Mouse (Mus musculus): ENCODE measurements around the gene Apobec4. TPM values are rescaled to one million over a fixed set of nuclear protein-coding genes. Genes with fewer than 3 reads are reported as not detected.

Apobec4 gene
- polyA plus RNA-seq, 1 experiment from 2014 or later = not detected

DNA sequence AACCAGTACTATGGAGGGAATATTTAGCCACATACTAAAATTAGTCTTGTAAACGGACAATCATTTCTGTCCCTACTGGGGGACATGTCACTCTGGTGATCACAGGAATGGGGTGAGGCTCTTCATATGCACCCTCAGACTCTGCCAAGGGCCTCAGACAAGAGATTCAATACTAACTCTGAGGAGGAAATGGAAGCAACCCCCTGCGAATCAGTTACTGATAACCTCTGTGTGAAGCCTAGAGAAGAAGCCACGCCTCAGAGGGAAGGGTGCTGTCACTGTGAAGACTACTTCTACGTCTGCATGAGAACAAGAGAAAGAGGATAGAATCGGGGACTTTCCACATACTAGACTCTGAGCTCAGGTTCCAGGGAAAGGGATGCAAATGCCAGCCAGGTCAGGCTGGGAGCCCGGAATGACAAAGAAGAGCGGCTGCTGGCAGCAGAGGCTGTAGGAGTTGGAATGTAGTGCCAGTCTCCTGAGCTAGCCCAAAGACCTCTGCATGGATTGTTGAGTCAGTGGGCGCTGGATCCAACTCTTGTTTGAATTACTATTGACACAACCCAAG is 45.4 kb downstream of the Apobec4 start:
- H3K27ac ChIP-seq (replicated peaks) = no peak overlapping the region
- H3K4me3 ChIP-seq = no peak overlapping the region
- H3K9me3 ChIP-seq = no peaks in the 10 kb centered on the region
- H3K36me3 ChIP-seq = no peaks in the 10 kb centered on the region
- 82% methylated on average over 8 of the region's 8 CpGs for WGBS
- no peak for ATAC-seq (ENCODE audit: low read depth)
- H3K4me2 ChIP-seq = no peak overlapping the region
- H3K4me1 ChIP-seq (replicated peaks) = peaks cover 28% of the 10 kb centered on the region
- H3K9ac ChIP-seq = no peak overlapping the region
- no peaks in the 10 kb centered on the region for H3K27me3 ChIP-seq

- Histone ChIP-seq H3K9me3 (no peaks in the 10 kb centered on the region), H3K27me3 (no peaks in the 10 kb centered on the region), H3K4me3 (no peak overlapping the region), H3K36me3 (no peaks in the 10 kb centered on the region), H3K9ac (no peak overlapping the region), H3K27ac (replicated peaks) (no peak overlapping the region), H3K4me2 (no peak overlapping the region), H3K4me1 (replicated peaks) (peaks cover 20% of the 10 kb centered on the region)
- WGBS = 88% methylated on average over 8 of the region's 8 CpGs
- ATAC-seq (ENCODE audit: low read depth) = no peak
Measured at GRCm38 (mm10) chr1:152796683-152797263, 46.4 kb downstream of the Apobec4 start.

DNA sequence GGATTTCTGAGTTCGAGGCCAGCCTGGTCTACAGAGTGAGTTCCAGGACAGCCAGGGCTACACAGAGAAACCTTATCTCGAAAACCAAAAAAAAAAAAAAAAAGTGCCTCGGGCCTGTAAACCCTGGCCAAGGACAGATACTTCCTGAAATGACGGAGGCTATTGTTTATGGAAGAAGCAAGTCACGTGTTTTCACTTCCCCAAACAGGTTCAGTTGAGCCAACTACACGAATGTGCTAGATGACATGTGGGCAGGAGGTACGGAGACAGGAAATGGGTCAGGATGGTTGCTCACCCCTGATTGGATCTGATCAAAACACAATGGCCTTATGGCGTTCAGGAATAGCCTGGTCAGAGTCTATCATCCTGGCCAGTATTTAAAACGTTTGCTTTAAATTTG is 47.8 kb downstream of the Apobec4 start:
- ATAC-seq (ENCODE audit: low read depth) = no peak
- H3K4me2 ChIP-seq = no peak overlapping the region
- WGBS = 80% methylated on average over 9 of the region's 9 CpGs

DNA sequence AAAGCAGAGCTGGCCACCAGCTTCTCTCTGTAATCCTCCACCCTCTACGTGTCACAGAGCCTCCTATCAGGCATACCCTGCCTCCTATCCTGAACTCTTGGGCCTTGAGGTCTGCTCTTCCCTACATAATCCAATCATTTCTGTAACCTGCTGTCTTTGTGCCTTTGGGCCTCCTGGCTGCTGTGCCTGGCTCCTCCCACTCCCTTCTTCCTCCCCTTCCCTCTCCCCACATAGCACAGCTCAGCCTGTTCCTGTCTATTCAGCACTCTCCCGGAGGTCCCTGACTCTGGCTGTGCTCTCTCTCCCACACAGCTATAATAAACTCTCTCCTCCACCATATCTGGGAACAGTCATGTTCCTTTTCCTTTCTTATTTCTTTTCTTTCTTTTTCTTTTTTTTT is 49.5 kb downstream of the Apobec4 start, which contains the start of gene Ncf2:
Ncf2 (plus strand) TSS at position 298 of the 400 bp plus-strand sequence.
- no peak within 1 kb of the TSS for H3K4me3 ChIP-seq
- WGBS = 6% methylated on average over 2 of the region's 2 CpGs
- ATAC-seq (ENCODE audit: low read depth) = peak; percentile 92
- no peak within 1 kb of the TSS for H3K4me2 ChIP-seq
- H3K4me1 ChIP-seq (replicated peaks) = peaks cover 7% of the 10 kb centered on the region; the same call in 1 of the 2 replicates
- H3K9ac ChIP-seq = no peak within 1 kb of the TSS
- no peaks in the 10 kb centered on the region for H3K27me3 ChIP-seq
- no peaks in the 10 kb centered on the region for H3K36me3 ChIP-seq
- H3K27ac ChIP-seq (replicated peaks) = peak within 1 kb of the TSS; percentile 15; the same call in 1 of the 2 replicates
- no peaks in the 10 kb centered on the region for H3K9me3 ChIP-seq

More for the DNA sequence above, 47.8 kb downstream of the Apobec4 start:
- Histone ChIP-seq H3K27me3 (no peaks in the 10 kb centered on the region), H3K9ac (no peak overlapping the region), H3K9me3 (no peaks in the 10 kb centered on the region), H3K27ac (replicated peaks) (no peak overlapping the region), H3K36me3 (no peaks in the 10 kb centered on the region), H3K4me3 (no peak overlapping the region), H3K4me1 (replicated peaks) (peaks cover 13% of the 10 kb centered on the region)

DNA sequence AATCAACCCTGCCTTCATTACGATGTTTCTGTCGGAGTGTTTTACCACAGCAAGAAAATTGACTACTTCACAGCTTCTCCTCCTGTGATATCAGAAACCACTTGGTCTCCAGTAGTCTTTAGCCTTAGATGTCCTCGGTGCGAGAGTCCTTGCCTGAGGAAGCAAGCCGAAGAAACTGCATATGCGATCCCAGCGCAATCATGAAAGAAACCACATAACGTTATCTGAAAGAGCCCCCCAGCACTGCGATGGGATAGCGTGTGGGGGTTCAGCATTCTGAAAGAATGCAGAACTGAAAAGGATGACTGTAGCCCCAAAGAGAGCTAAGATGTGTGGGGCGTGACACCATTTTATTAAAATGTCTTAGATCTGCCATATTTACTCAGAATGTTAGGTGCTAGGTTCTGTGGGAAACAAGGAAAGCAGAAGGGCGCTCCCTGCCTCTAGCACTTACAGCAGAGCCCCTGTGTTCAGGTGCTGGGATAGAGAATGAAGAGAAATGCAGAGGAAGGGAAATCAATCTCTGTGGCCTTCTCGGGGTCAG is 50.4 kb downstream of the Apobec4 start:
- H3K36me3 ChIP-seq = no peaks in the 10 kb centered on the region
- peaks cover 7% of the 10 kb centered on the region; the same call in 1 of the 2 replicates for H3K4me1 ChIP-seq (replicated peaks)
- no peak overlapping the region for H3K4me2 ChIP-seq
- no peak overlapping the region for H3K9ac ChIP-seq
- H3K4me3 ChIP-seq = no peak overlapping the region
- 77% methylated on average over 13 of the region's 13 CpGs for WGBS
- H3K27ac ChIP-seq (replicated peaks) = no peak overlapping the region
- no peaks in the 10 kb centered on the region for H3K27me3 ChIP-seq
- H3K9me3 ChIP-seq = no peaks in the 10 kb centered on the region
- no peak for ATAC-seq (ENCODE audit: low read depth)

DNA sequence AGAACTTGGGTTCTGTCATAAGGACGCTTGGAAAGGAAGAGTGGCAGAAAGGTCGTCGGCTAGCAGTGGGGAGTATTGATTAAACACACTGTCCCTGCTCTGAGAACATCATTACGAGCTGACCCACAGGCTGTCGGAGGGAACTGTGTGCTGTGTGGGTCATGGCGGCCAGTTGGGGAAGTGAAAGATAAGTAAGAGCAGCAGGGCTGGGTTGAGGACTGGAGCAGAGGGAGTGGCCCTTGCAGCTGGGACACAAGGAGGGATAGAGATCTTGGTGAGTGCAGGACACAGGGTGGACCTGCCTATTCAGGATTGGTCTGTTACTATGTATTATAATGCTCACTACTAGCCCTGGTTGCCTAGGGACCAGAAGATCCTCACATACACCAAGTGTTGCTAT is 54.6 kb downstream of the Apobec4 start:
- H3K27ac ChIP-seq (replicated peaks) = no peak overlapping the region
- H3K36me3 ChIP-seq = no peaks in the 10 kb centered on the region
- no peaks in the 10 kb centered on the region for H3K9me3 ChIP-seq
- peaks cover 3% of the 10 kb centered on the region; the same call in 1 of the 2 replicates for H3K4me1 ChIP-seq (replicated peaks)
- no peak overlapping the region for H3K4me3 ChIP-seq
- no peaks in the 10 kb centered on the region for H3K27me3 ChIP-seq
- WGBS = 88% methylated on average over 6 of the region's 6 CpGs
- no peak overlapping the region for H3K9ac ChIP-seq
- H3K4me2 ChIP-seq = no peak overlapping the region
- no peak for ATAC-seq (ENCODE audit: low read depth)

Other genes starting within 250 kb of the Apobec4 start
- gene Rgl1, start 15.8 kb downstream of the Apobec4 start, polyA plus RNA-seq (2015; fragmentation: Nextera tagmentation; extraction: Ambion mirVana) = 24.8 and 25.4 TPM in 2 replicates
- 321 and 348 TPM in 2 replicates for gene Arpc5, start 16.0 kb downstream of the Apobec4 start, polyA plus RNA-seq (2015; fragmentation: Nextera tagmentation; extraction: Ambion mirVana)
- gene Ncf2, start 49.6 kb downstream of the Apobec4 start, polyA plus RNA-seq (2015; fragmentation: Nextera tagmentation; extraction: Ambion mirVana) = 3.8 and 4.5 TPM in 2 replicates
- 32.8 and 35.3 TPM in 2 replicates for gene Smg7, start 152.1 kb downstream of the Apobec4 start, polyA plus RNA-seq (2015; fragmentation: Nextera tagmentation; extraction: Ambion mirVana)
- gene Nmnat2, start 204.4 kb downstream of the Apobec4 start, polyA plus RNA-seq (2015; fragmentation: Nextera tagmentation; extraction: Ambion mirVana) = 76.4 and 87.9 TPM in 2 replicates

Data from neural tube, embryonic 13.5 days (tissue).